Mouse (Mus musculus): Measurements from ENCODE around the gene Acod1. TPM values are rescaled to one million over a fixed set of nuclear protein-coding genes. Genes with fewer than 3 reads are reported as not detected.
A peak's percentile ranks its signal among the peaks of the same experiment; 100 is the strongest.

Acod1 gene
- total and polyA plus RNA-seq, 2 experiments from 2014 or later = not detected

DNA sequence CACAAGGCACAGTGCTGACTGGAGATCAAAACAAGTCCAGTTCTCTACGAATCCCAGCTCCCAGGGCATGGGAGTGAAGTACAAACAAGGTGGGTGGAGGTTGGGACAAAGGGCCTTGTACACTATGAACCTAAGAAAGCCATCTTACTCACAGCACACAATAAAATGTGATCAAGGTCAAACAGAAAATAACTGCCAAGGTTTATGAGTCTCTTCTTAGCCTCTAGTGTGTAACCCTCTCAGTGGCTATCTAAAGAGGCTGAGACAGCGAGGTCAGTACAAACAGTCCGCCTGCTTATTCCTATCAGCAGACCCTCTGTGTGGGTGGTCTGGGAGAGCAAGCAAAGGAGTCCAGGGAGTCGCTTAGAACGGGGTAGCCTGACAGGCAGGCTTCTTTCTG, 41.1 kb downstream of the Acod1 start:
- TF ChIP-seq CTCF (IDR thresholded peaks at IDR 0.05) = no peak
- DNase-seq (ENCODE audit: low spot score) (no peak), ATAC-seq (ENCODE audit: low FRiP score) (no peak)
- no peaks in the 10 kb centered on the region for H3K9me3 ChIP-seq (ENCODE audit: low read length)
- no peak overlapping the region for H3K27ac ChIP-seq (ENCODE audit: low read depth, low read length)
- H3K4me1 ChIP-seq (ENCODE audit: insufficient read depth, low read length) = no peaks in the 10 kb centered on the region
- 95% methylated on average over 5 of the region's 5 CpGs for whole genome bisulfite sequencing
- peaks cover 30% of the 10 kb centered on the region for H3K36me3 ChIP-seq (ENCODE audit: insufficient read depth, low read length)
- H3K4me3 ChIP-seq (ENCODE audit: low read depth, low read length) = no peak overlapping the region
- no peaks in the 10 kb centered on the region for H3K27me3 ChIP-seq (ENCODE audit: insufficient read depth, low read length)
- H3K9ac ChIP-seq (replicated peaks; ENCODE audit: low read length, poor library complexity, severe bottlenecking) = no peak overlapping the region
- H3K4me2 ChIP-seq (ENCODE audit: low read depth, low read length, poor library complexity, severe bottlenecking) = no peak overlapping the region

DNA sequence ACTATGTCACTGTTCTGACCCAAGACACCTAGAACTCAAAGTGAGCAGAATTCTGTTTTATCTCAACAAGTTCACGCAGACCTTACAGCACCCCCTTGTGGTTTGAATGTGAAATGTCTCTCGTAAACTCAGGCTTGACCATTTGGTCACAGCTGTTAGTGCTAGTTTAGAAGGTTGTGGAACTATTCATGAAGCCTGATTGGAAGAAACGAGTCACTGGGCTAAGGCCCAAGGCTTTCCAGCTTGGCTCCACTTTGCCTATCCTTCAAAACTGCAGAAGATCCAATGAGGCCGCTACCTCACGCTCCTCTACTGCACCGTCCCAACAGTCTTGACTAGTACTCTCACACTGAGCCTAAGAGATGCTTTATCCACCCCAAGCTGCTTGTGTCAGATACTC, 41.8 kb downstream of the Acod1 start:
- H3K36me3 ChIP-seq (ENCODE audit: insufficient read depth, low read length) = peaks cover 27% of the 10 kb centered on the region
- ATAC-seq (ENCODE audit: low FRiP score) = no peak

DNA sequence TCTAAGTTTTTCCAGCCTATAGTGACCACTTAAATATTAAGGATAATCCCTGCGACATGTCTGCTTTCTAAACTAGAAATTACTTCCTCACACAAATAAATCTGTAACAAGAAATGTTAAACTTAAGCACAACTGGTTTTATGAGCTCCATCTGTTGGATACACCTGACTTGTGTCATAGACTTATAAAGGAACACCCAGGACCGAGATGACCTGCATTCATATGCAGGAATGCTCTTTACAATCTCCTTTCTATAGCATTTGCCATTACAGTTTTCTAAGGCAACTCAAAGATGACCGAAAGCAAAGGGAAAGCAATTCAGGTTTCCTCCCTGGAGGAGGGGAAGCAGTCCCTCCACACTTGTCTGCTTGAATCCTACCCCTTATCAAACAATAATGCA, 46.5 kb downstream of the Acod1 start:
- ATAC-seq (ENCODE audit: low FRiP score) = no peak
- Histone ChIP-seq H3K4me2 (ENCODE audit: low read depth, low read length, poor library complexity, severe bottlenecking) (no peak overlapping the region), H3K27me3 (ENCODE audit: insufficient read depth, low read length) (no peaks in the 10 kb centered on the region), H3K9me3 (ENCODE audit: low read length) (no peaks in the 10 kb centered on the region), H3K4me3 (ENCODE audit: low read depth, low read length) (no peak overlapping the region), H3K4me1 (ENCODE audit: insufficient read depth, low read length) (peaks cover 14% of the 10 kb centered on the region), H3K9ac (replicated peaks; ENCODE audit: low read length, poor library complexity, severe bottlenecking) (no peak overlapping the region), H3K27ac (ENCODE audit: low read depth, low read length) (no peak overlapping the region), H3K36me3 (ENCODE audit: insufficient read depth, low read length) (peaks cover 8% of the 10 kb centered on the region; the same call in 1 of the 2 replicates)
- no peak for TF ChIP-seq CTCF (IDR thresholded peaks at IDR 0.05)
- WGBS = 94% methylated on average over 3 of the region's 3 CpGs
- no peak for DNase-seq (ENCODE audit: low spot score)

More for the DNA sequence above, 41.8 kb downstream of the Acod1 start:
- peak; percentile 47 for DNase-seq (ENCODE audit: low spot score)
- TF ChIP-seq CTCF (IDR thresholded peaks at IDR 0.05) = peak; percentile 80
- WGBS = 78% methylated on average over 6 of the region's 6 CpGs
- no peak overlapping the region for H3K9ac ChIP-seq (replicated peaks; ENCODE audit: low read length, poor library complexity, severe bottlenecking)
- H3K27ac ChIP-seq (ENCODE audit: low read depth, low read length) = no peak overlapping the region
- no peak overlapping the region for H3K4me2 ChIP-seq (ENCODE audit: low read depth, low read length, poor library complexity, severe bottlenecking)
- no peaks in the 10 kb centered on the region for H3K27me3 ChIP-seq (ENCODE audit: insufficient read depth, low read length)
- H3K9me3 ChIP-seq (ENCODE audit: low read length) = no peaks in the 10 kb centered on the region
- no peak overlapping the region for H3K4me3 ChIP-seq (ENCODE audit: low read depth, low read length)
- H3K4me1 ChIP-seq (ENCODE audit: insufficient read depth, low read length) = no peaks in the 10 kb centered on the region

DNA sequence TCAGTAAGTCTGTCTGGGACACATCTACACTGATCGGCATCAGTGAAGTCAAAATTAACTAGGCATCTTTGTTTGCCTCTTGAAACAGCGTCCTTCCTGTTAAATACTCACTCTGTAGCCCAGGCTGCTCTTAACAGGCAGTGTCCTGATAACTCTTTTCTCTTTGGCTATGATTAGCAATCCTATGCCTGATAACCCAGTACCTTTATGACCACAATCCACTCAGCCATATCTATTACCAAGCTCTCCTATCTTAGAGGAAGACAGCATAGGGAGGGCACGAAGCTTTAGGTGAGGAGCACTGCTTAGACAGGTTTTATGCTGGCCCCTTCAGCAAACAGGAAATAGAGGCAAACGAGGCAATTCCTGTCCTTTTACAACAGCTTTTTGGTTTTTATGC, 46.9 kb downstream of the Acod1 start:
- no peaks in the 10 kb centered on the region for H3K9me3 ChIP-seq (ENCODE audit: low read length)
- DNase-seq (ENCODE audit: low spot score) (no peak), ATAC-seq (ENCODE audit: low FRiP score) (no peak)
- H3K27ac ChIP-seq (ENCODE audit: low read depth, low read length) = no peak overlapping the region
- H3K4me3 ChIP-seq (ENCODE audit: low read depth, low read length) = no peak overlapping the region
- no peak for TF ChIP-seq CTCF (IDR thresholded peaks at IDR 0.05)
- no peak overlapping the region for H3K9ac ChIP-seq (replicated peaks; ENCODE audit: low read length, poor library complexity, severe bottlenecking)
- H3K4me2 ChIP-seq (ENCODE audit: low read depth, low read length, poor library complexity, severe bottlenecking) = no peak overlapping the region
- peaks cover 8% of the 10 kb centered on the region; the same call in 1 of the 2 replicates for H3K36me3 ChIP-seq (ENCODE audit: insufficient read depth, low read length)
- no peaks in the 10 kb centered on the region for H3K27me3 ChIP-seq (ENCODE audit: insufficient read depth, low read length)
- 87% methylated on average over 4 of the region's 4 CpGs for whole genome bisulfite sequencing
- peaks cover 14% of the 10 kb centered on the region for H3K4me1 ChIP-seq (ENCODE audit: insufficient read depth, low read length)

DNA sequence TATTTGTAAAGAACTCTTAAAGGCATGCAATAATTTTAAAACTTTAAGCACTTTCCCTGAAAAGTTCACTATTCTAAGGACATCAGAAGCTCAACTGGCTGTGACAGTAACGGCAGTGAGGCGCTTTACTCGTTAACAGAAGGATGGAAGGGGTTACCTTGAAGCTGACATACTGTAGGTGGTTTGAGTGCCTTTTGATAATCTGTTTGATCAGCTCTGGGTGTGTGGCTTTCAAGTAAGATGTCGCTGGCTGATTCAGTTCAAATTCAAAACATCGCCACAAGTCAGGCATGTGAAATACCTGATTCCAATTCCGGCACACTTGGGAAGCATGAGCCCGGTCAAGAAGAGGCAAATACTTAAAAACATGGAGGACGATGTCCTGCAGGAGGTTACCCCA, 48.3 kb downstream of the Acod1 start:
- H3K4me3 ChIP-seq (ENCODE audit: low read depth, low read length) = no peak overlapping the region
- ATAC-seq (ENCODE audit: low FRiP score) = no peak
- peaks cover 14% of the 10 kb centered on the region for H3K4me1 ChIP-seq (ENCODE audit: insufficient read depth, low read length)
- 86% methylated on average over 8 of the region's 8 CpGs for WGBS
- DNase-seq (ENCODE audit: low spot score) = no peak
- H3K36me3 ChIP-seq (ENCODE audit: insufficient read depth, low read length) = peaks cover 8% of the 10 kb centered on the region; the same call in 1 of the 2 replicates
- no peaks in the 10 kb centered on the region for H3K9me3 ChIP-seq (ENCODE audit: low read length)
- H3K27me3 ChIP-seq (ENCODE audit: insufficient read depth, low read length) = no peaks in the 10 kb centered on the region
- H3K27ac ChIP-seq (ENCODE audit: low read depth, low read length) = no peak overlapping the region
- H3K4me2 ChIP-seq (ENCODE audit: low read depth, low read length, poor library complexity, severe bottlenecking) = no peak overlapping the region
- no peak overlapping the region for H3K9ac ChIP-seq (replicated peaks; ENCODE audit: low read length, poor library complexity, severe bottlenecking)
- TF ChIP-seq CTCF (IDR thresholded peaks at IDR 0.05) = no peak

DNA sequence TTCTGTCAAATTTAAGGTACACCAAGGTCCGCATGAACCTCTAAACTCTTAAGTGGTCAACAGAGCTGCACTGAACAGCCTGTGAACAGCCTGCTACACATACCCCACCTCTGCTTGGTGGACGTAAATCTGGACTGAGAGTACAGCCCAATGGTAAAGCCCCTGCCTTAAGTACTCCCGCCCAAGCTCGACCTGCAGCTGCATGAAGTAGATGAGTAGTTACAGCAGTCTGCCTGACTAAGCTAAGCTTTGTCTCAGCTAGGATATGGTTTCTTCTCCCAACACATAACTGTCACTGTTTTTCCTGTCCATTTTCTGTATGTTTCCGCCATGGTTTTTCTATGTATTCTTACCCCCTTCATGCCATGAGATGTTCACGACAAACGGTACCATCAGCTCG, 49.0 kb downstream of the Acod1 start:
- 90% methylated on average over 8 of the region's 8 CpGs for WGBS
- H3K27ac ChIP-seq (ENCODE audit: low read depth, low read length) = no peak overlapping the region
- peaks cover 8% of the 10 kb centered on the region; the same call in 1 of the 2 replicates for H3K36me3 ChIP-seq (ENCODE audit: insufficient read depth, low read length)
- no peaks in the 10 kb centered on the region for H3K27me3 ChIP-seq (ENCODE audit: insufficient read depth, low read length)
- peaks cover 14% of the 10 kb centered on the region for H3K4me1 ChIP-seq (ENCODE audit: insufficient read depth, low read length)
- TF ChIP-seq CTCF (IDR thresholded peaks at IDR 0.05) = no peak
- no peaks in the 10 kb centered on the region for H3K9me3 ChIP-seq (ENCODE audit: low read length)
- H3K4me2 ChIP-seq (ENCODE audit: low read depth, low read length, poor library complexity, severe bottlenecking) = no peak overlapping the region
- no peak for DNase-seq (ENCODE audit: low spot score)
- no peak for ATAC-seq (ENCODE audit: low FRiP score)
- H3K9ac ChIP-seq (replicated peaks; ENCODE audit: low read length, poor library complexity, severe bottlenecking) = no peak overlapping the region
- H3K4me3 ChIP-seq (ENCODE audit: low read depth, low read length) = no peak overlapping the region
